Mouse (Mus musculus): ENCODE measurements around the gene 4933414I15Rik. TPM values are rescaled to one million over a fixed set of nuclear protein-coding genes. Genes with fewer than 3 reads are reported as not detected.

4933414I15Rik gene
- total RNA-seq (2014; fragmentation: Nextera tagmentation), result not detected in 2 replicates
- total RNA-seq (2017), result not detected in 2 replicates

GRCm38 (mm10) chr11:50943506-50943905 is at the start of gene 4933414I15Rik:
4933414I15Rik (minus strand) TSS chr11:50943765.
- no peak for ATAC-seq (replicated peaks; ENCODE audit: poor library complexity, severe bottlenecking)

GRCm38 (mm10) chr11:50981667-50982066 is 38.1 kb upstream of the 4933414I15Rik start, which contains the start of gene Olfr1377:
Olfr1377 (plus strand) TSS chr11:50981967.
- no peak for ATAC-seq (replicated peaks; ENCODE audit: poor library complexity, severe bottlenecking)

GRCm38 (mm10) chr11:50977216-50977615 is 33.7 kb upstream of the 4933414I15Rik start:
- ATAC-seq (replicated peaks; ENCODE audit: poor library complexity, severe bottlenecking), result no peak

- ATAC-seq (replicated peaks; ENCODE audit: poor library complexity, severe bottlenecking), result no peak
These were observed 22.7 kb upstream of the 4933414I15Rik start, which contains the start of gene Olfr1378 for GRCm38 (mm10) chr11:50966230-50966629. Olfr1378 (plus strand) TSS chr11:50966530.

- ATAC-seq (replicated peaks; ENCODE audit: poor library complexity, severe bottlenecking), result no peak
These were observed 21.3 kb upstream of the 4933414I15Rik start for GRCm38 (mm10) chr11:50964886-50965285.

- ATAC-seq (replicated peaks; ENCODE audit: poor library complexity, severe bottlenecking), result no peak
These were observed 10.1 kb upstream of the 4933414I15Rik start, which contains the start of gene Prop1 for GRCm38 (mm10) chr11:50953665-50954064. Prop1 (minus strand) TSS chr11:50953765.

- no peak for ATAC-seq (replicated peaks; ENCODE audit: poor library complexity, severe bottlenecking)
These were observed 8.7 kb upstream of the 4933414I15Rik start for GRCm38 (mm10) chr11:50952290-50952689.

GRCm38 (mm10) chr11:50942386-50942785 is 1.2 kb downstream of the 4933414I15Rik start:
- no peak for ATAC-seq (replicated peaks; ENCODE audit: poor library complexity, severe bottlenecking)

GRCm38 (mm10) chr11:50939621-50940366 is 3.8 kb downstream of the 4933414I15Rik start:
- peak; percentile 88 for ATAC-seq (replicated peaks; ENCODE audit: poor library complexity, severe bottlenecking)

- ATAC-seq (replicated peaks; ENCODE audit: poor library complexity, severe bottlenecking), result peak; percentile 76
These were observed 5.1 kb downstream of the 4933414I15Rik start for GRCm38 (mm10) chr11:50938435-50938834.

- no peak for ATAC-seq (replicated peaks; ENCODE audit: poor library complexity, severe bottlenecking)
These were observed 11.5 kb downstream of the 4933414I15Rik start for GRCm38 (mm10) chr11:50932040-50932439.

- peak; percentile 80 for ATAC-seq (replicated peaks; ENCODE audit: poor library complexity, severe bottlenecking)
These were observed 12.1 kb downstream of the 4933414I15Rik start, which contains the start of gene Zfp354b for GRCm38 (mm10) chr11:50931451-50931866. Zfp354b (minus strand) TSS chr11:50931633.

- peak; percentile 40; the same call in 1 of the 2 replicates for ATAC-seq (replicated peaks; ENCODE audit: poor library complexity, severe bottlenecking)
These were observed 12.5 kb downstream of the 4933414I15Rik start for GRCm38 (mm10) chr11:50931021-50931420.

- ATAC-seq (replicated peaks; ENCODE audit: poor library complexity, severe bottlenecking), result no peak
These were observed 13.0 kb downstream of the 4933414I15Rik start for GRCm38 (mm10) chr11:50930469-50931014.

- ATAC-seq (replicated peaks; ENCODE audit: poor library complexity, severe bottlenecking), result peak; percentile 99
These were observed 27.8 kb downstream of the 4933414I15Rik start, which contains the start of gene Zfp2 for GRCm38 (mm10) chr11:50915671-50916320. Zfp2 (minus strand) TSS chr11:50916165.

GRCm38 (mm10) chr11:50914461-50914860 is 29.1 kb downstream of the 4933414I15Rik start:
- no peak for ATAC-seq (replicated peaks; ENCODE audit: poor library complexity, severe bottlenecking)

GRCm38 (mm10) chr11:50913301-50913700 is 30.3 kb downstream of the 4933414I15Rik start:
- ATAC-seq (replicated peaks; ENCODE audit: poor library complexity, severe bottlenecking), result no peak

GRCm38 (mm10) chr11:50908136-50908535 is 35.4 kb downstream of the 4933414I15Rik start:
- ATAC-seq (replicated peaks; ENCODE audit: poor library complexity, severe bottlenecking), result no peak

- ATAC-seq (replicated peaks; ENCODE audit: poor library complexity, severe bottlenecking), result no peak
These were observed 46.2 kb downstream of the 4933414I15Rik start for GRCm38 (mm10) chr11:50897359-50897758.

- no peak for ATAC-seq (replicated peaks; ENCODE audit: poor library complexity, severe bottlenecking)
These were observed 51.1 kb downstream of the 4933414I15Rik start for GRCm38 (mm10) chr11:50892441-50892840.
